Mouse (Mus musculus) CH12.LX (cell line): ENCODE data around the gene Ccdc194. TPM values are rescaled to one million over a fixed set of nuclear protein-coding genes. Genes with fewer than 3 reads are reported as not detected.
"Not testable (repeated sequence)": the region's sequence is repeated elsewhere in the genome, so short reads cannot be mapped to it uniquely, and the experiment has no call there.

Experiments
- DNase-seq: peaks from one replicate; pipeline ENCODE4 v3.0.0-alpha.2; 2013; ENCODE audit errors: extremely low read depth
- H3K27ac ChIP-seq: 2 replicates; pipeline ENCODE4 v1.5.1; 2012; ENCODE audit warnings: low read depth, mild to moderate bottlenecking, control low read depth, moderate library complexity; ENCODE audit not compliant: insufficient read depth
- H3K27me3 ChIP-seq: replicated peaks from 2 replicates; pipeline ENCODE3; 2012; ENCODE audit warnings: inconsistent platforms
- H3K36me3 ChIP-seq, 2 experiments: replicated peaks in 1 of 2; 2 replicates each; pipeline versions ENCODE3 to v1.6.1; 2012; ENCODE audit warnings: inconsistent platforms in 1 of 2, low read length in 1 of 2, mild to moderate bottlenecking in 1 of 2, mixed read lengths in 1 of 2, moderate library complexity in 1 of 2; ENCODE audit not compliant: control insufficient read depth in 1 of 2, insufficient read depth in 1 of 2
- H3K4me1 ChIP-seq, 2 experiments: 2 replicates each; pipeline ENCODE4 v1.6.1; 2012; ENCODE audit warnings: inconsistent platforms in 1 of 2, moderate library complexity in 1 of 2; ENCODE audit not compliant: insufficient read depth in 2 of 2, control insufficient read depth in 1 of 2
- H3K4me2 ChIP-seq: 2 replicates; pipeline ENCODE4 v1.6.1; 2012; ENCODE audit warnings: low read depth, mild to moderate bottlenecking, control low read depth; ENCODE audit not compliant: poor library complexity, insufficient read depth, severe bottlenecking
- H3K4me3 ChIP-seq, 3 experiments: fragments of 150-350 bp in 1 of 3; sonication (generic) in 1 of 3; replicated peaks in 1 of 3; 2 replicates each; pipeline versions ENCODE3 to v1.5.1; 2011 to 2012; ENCODE audit warnings: low read depth in 2 of 3, low read length in 2 of 3, mild to moderate bottlenecking in 2 of 3, moderate library complexity in 2 of 3, control low read depth in 1 of 3, improper control_type of control experiment in 1 of 3, inconsistent platforms in 1 of 3, mixed read lengths in 1 of 3; ENCODE audit not compliant: poor library complexity in 1 of 3
- H3K79me2 ChIP-seq: replicated peaks from 2 replicates; pipeline ENCODE4 v1.6.1; 2012; ENCODE audit warnings: mild to moderate bottlenecking, moderate library complexity; ENCODE audit not compliant: control insufficient read depth, poor library complexity, insufficient read depth, severe bottlenecking; ENCODE audit errors: extremely low read depth
- H3K9ac ChIP-seq: 2 replicates; pipeline ENCODE4 v1.6.1; 2012; ENCODE audit warnings: low read depth, mild to moderate bottlenecking, control low read depth, moderate library complexity; ENCODE audit not compliant: insufficient read depth
- H3K9me3 ChIP-seq: replicated peaks from 2 replicates; pipeline ENCODE3; 2012; ENCODE audit warnings: low read length, inconsistent platforms, mixed read lengths
- CHD2 ChIP-seq: IDR thresholded peaks from 2 replicates; pipeline ENCODE4 v1.6.1; 2011; ENCODE audit warnings: low read length, improper control_type of control experiment
- CTCF ChIP-seq, 2 experiments: IDR thresholded peaks in 1 of 2; conservative IDR thresholded peaks in 1 of 2; 2 replicates each; pipeline ENCODE4 v1.5.1; 2011 to 2012; ENCODE audit warnings: low read depth in 2 of 2, low read length in 2 of 2, improper control_type of control experiment in 1 of 2, inconsistent platforms in 1 of 2, mild to moderate bottlenecking in 1 of 2, moderate library complexity in 1 of 2
- ELF1 ChIP-seq: IDR thresholded peaks from 2 replicates; pipeline ENCODE4 v1.6.1; 2014; ENCODE audit warnings: low read depth, mild to moderate bottlenecking, inconsistent platforms, low read length, improper control_type of control experiment
- GABPA ChIP-seq: IDR thresholded peaks from 2 replicates; pipeline ENCODE4 v1.6.1; 2012; ENCODE audit warnings: low read depth, low read length, improper control_type of control experiment, inconsistent platforms; ENCODE audit not compliant: insufficient replicate concordance
- IRF4 ChIP-seq: IDR thresholded peaks from 2 replicates; pipeline ENCODE4 v1.6.1; 2014; ENCODE audit warnings: low read depth, mild to moderate bottlenecking, inconsistent platforms, low read length, improper control_type of control experiment
- MXI1 ChIP-seq: IDR thresholded peaks from 2 replicates; pipeline ENCODE4 v1.6.1; 2011; ENCODE audit warnings: mild to moderate bottlenecking, low read depth, low read length, improper control_type of control experiment
- NRF1 ChIP-seq: IDR thresholded peaks from 2 replicates; pipeline ENCODE4 v1.6.1; 2014; ENCODE audit warnings: low read depth, mild to moderate bottlenecking, inconsistent platforms, low read length, improper control_type of control experiment, moderate library complexity
- POLR2A ChIP-seq: IDR thresholded peaks from 2 replicates; pipeline ENCODE4 v1.6.1; 2011; ENCODE audit warnings: low read depth, mild to moderate bottlenecking, improper control_type of control experiment, low read length
- RAD21 ChIP-seq: IDR thresholded peaks from 2 replicates; pipeline ENCODE4 v1.6.1; 2011; ENCODE audit warnings: low read depth, mild to moderate bottlenecking, low read length, improper control_type of control experiment, moderate library complexity
- RCOR1 ChIP-seq: conservative IDR thresholded peaks from 2 replicates; pipeline ENCODE4 v1.6.1; 2012; ENCODE audit warnings: low read depth, mild to moderate bottlenecking, inconsistent platforms, low read length, improper control_type of control experiment
- SMC3 ChIP-seq: IDR thresholded peaks from 2 replicates; pipeline ENCODE4 v1.6.1; 2011; ENCODE audit warnings: low read depth, low read length, improper control_type of control experiment
- TCF12 ChIP-seq: IDR thresholded peaks from 2 replicates; pipeline ENCODE4 v1.6.1; 2014; ENCODE audit warnings: low read depth, mild to moderate bottlenecking, inconsistent platforms, low read length, improper control_type of control experiment
- ZKSCAN1 ChIP-seq: IDR thresholded peaks from 2 replicates; pipeline ENCODE4 v1.6.1; 2012; ENCODE audit warnings: low read depth, inconsistent platforms, low read length, improper control_type of control experiment, borderline replicate concordance
- ZNF384 ChIP-seq: IDR thresholded peaks from 2 replicates; pipeline ENCODE4 v1.6.1; 2012; ENCODE audit warnings: low read depth, low read length, improper control_type of control experiment, inconsistent platforms
- dilution Hi-C: fragments of 300-500 bp; cut with MboI; formaldehyde crosslinking; loops from 2 replicates; pipeline ENCODE4 v1.14.3; 2020; ENCODE audit warnings: low sequenced_read_pairs; ENCODE audit not compliant: extremely low pct_unique_long_range_greater_than_20kb, extremely low pct_ligation_motif_present
- in situ Hi-C: fragments of 300-500 bp; cut with MboI; formaldehyde crosslinking; loops from 3 replicates; pipeline ENCODE4 v1.14.3; 2019; ENCODE audit warnings: low sequenced_read_pairs, low pct_ligation_motif_present, low pct_unique_long_range_greater_than_20kb, mixed read lengths
- polyA plus RNA-seq: library from polyadenylated mRNA; unstranded; fragments of >175 nt; gene quantifications from 2 replicates; pipeline ENCODE4 v1.2.1, GENCODE M21; 2012; ENCODE audit warnings: low read depth; ENCODE audit not compliant: insufficient read length
- total RNA-seq, 2 experiments: library from RNA; depleted of rRNA; stranded (reverse); fragments of 300-350 nt in 1 of 2; fragments of >200 nt in 1 of 2; gene quantifications; 2 replicates each; pipeline ENCODE4 v1.2.3; 2012 to 2014

Ccdc194 gene
- total and polyA plus RNA-seq, 3 experiments: not detected

- dilution Hi-C loops, H3K36me3 ChIP-seq, H3K27me3 ChIP-seq, H3K4me2 ChIP-seq, H3K4me3 ChIP-seq, in situ Hi-C loops, H3K9me3 ChIP-seq, H3K79me2 ChIP-seq, H3K9ac ChIP-seq, H3K27ac ChIP-seq: not testable (repeated sequence)
- TF ChIP-seq CTCF (conservative IDR thresholded peaks at IDR 0.05 in 1 of 2, IDR thresholded peaks at IDR 0.05 in 1 of 2; ENCODE audit: low read depth in 2 of 2, low read length in 2 of 2) (peak; percentile 19 to 83; a peak in 3 of 4 replicates), ZNF384 (peak; percentile 66; the same call in 1 of the 2 replicates), RAD21 (peak; percentile 72), SMC3 (peak; percentile 82)
- H3K4me1 ChIP-seq: peaks cover 9 to 25% of the 10 kb centered on the region in 2 experiments; a peak in 3 of 4 replicates
- DNase-seq: peak; percentile 79
Observed at GRCm38 (mm10) chr8:71519037-71519825, 6.3 kb downstream of the Ccdc194 start.

DNA sequence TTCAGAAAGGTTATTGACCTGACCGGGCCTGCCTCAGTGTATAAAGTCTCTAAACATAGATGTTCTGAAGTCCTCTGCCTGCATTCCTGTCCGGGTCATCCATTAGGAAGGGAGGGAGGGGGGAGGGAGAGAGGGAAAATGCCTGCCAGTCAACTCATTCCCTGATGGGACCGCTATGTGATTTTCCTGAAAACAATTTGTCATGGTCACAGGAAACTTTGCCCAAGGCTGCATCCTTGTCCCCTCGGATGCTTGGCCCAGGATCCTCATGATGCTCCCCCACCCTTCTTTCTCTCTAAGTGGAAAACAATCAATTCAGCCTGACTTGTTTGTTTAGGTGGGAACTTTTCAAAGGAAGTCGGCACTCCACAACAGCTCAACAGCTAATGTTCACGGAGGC lies 8.7 kb downstream of the Ccdc194 start:
- Histone ChIP-seq H3K27me3 (peaks cover 3% of the 10 kb centered on the region), H3K9ac (no peak overlapping the region), H3K4me2 (no peak overlapping the region), H3K27ac (no peak overlapping the region), H3K36me3 (no peaks in the 10 kb centered on the region), H3K79me2 (no peaks in the 10 kb centered on the region), H3K4me1 (peaks cover 9 to 22% of the 10 kb centered on the region in 2 experiments; a peak in 3 of 4 replicates), H3K9me3 (no peaks in the 10 kb centered on the region), H3K4me3 (no peak overlapping the region)
- in situ Hi-C loops (no loop called here), dilution Hi-C loops (no loop called here)
- TF ChIP-seq ELF1 (no peak), NRF1 (no peak), IRF4 (no peak), TCF12 (no peak), ZKSCAN1 (no peak), POLR2A (no peak), GABPA (no peak), MXI1 (no peak), RCOR1 (no peak), CHD2 (no peak)
- DNase-seq: no peak

DNA sequence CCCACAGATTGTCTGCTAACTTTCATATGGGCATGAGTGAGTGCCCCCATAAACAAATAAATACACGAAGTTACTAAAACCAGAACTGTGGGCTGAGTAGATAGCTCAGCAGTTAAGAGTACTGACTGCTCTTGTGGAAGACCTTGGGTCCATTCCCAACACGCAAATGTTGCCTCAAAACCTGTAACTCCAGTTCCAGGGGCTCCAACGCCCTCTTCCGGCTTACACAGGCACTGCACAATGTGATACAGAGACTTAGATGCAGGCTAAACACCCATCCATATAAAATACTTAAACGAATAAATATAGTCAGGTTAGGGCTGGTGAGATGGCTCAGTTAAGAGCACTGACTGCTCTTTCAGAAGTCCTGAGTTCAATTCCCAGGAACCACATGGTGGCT lies 10.5 kb downstream of the Ccdc194 start:
- H3K9ac ChIP-seq: no peak overlapping the region
- H3K36me3 ChIP-seq: no peaks in the 10 kb centered on the region
- no peak overlapping the region for H3K4me2 ChIP-seq
- H3K4me3 ChIP-seq: no peak overlapping the region
- dilution Hi-C loops: no loop called here
- in situ Hi-C loops: no loop called here
- no peaks in the 10 kb centered on the region for H3K9me3 ChIP-seq
- no peaks in the 10 kb centered on the region for H3K79me2 ChIP-seq
- peaks cover 18% of the 10 kb centered on the region for H3K27me3 ChIP-seq
- peaks cover 3 to 10% of the 10 kb centered on the region in 2 experiments; a peak in 1 of 4 replicates for H3K4me1 ChIP-seq
- peak in 1 of 2 experiments; percentile 12; a peak in 2 of 4 replicates for TF ChIP-seq CTCF (conservative IDR thresholded peaks at IDR 0.05 in 1 of 2, IDR thresholded peaks at IDR 0.05 in 1 of 2; ENCODE audit: low read depth in 2 of 2, low read length in 2 of 2)
- no peak for TF ChIP-seq RCOR1
- H3K27ac ChIP-seq: no peak overlapping the region
- DNase-seq: no peak
